Mouse (Mus musculus): Measurements from ENCODE around the gene Agbl2.

DNA sequence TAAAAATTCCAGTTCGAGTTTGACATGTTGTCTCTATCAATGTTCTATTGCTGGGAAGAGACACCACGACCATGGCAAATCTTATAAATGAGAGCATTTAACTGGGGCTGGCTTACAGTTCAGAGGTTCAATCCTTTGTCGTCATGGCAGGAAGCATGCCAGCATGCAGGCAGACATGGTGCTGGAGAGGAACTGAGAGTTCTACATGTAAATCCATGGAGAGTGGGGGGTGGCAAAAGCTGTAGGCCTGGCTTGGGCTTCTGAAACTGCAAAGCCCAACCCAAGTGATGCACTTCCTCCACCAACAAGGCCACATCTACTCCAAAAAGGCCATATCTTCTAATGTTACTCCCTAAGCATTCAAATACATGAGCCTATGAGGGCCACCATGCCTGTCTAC is 38.4 kb downstream of the Agbl2 start:
- no peak for TF ChIP-seq GATA1 (IDR thresholded peaks at IDR 0.05; ENCODE audit: borderline replicate concordance, low read length)
- no peak for TF ChIP-seq FLI1 (IDR thresholded peaks at IDR 0.05; ENCODE audit: low read length)

Data from megakaryocyte, embryonic 14.5 days (primary cell).